Mouse (Mus musculus) small intestine, adult 2 months (tissue): ENCODE measurements around the gene Rnaseh2b.

Experiments used
- CTCF ChIP-seq: fragments of 200-500 bp; IDR thresholded peaks from 2 replicates; pipeline ENCODE4 v1.5.1; 2012; ENCODE audit warnings: low read depth, mild to moderate bottlenecking, control low read depth, inconsistent platforms, low read length, moderate library complexity, mixed read lengths; ENCODE audit not compliant: insufficient replicate concordance, insufficient read length; ENCODE audit errors: extremely low read depth
- POLR2A ChIP-seq: fragments of 200-500 bp; IDR thresholded peaks from 2 replicates; pipeline ENCODE4 v1.6.1; 2012; ENCODE audit warnings: low read depth, mild to moderate bottlenecking, control low read depth, inconsistent platforms, low read length, moderate library complexity

- TF ChIP-seq POLR2A (no peak), CTCF (no peak)
Observed at GRCm38 (mm10) chr14:62370819-62371218, 78.4 kb downstream of the Rnaseh2b start.
